Mouse (Mus musculus) lung, adult 2 months (tissue): Measurements from ENCODE around the gene Zfhx3.

Source experiments
- CTCF ChIP-seq: fragments of 200-500 bp; IDR thresholded peaks from 2 replicates; pipeline ENCODE4 v1.5.1; 2011; ENCODE audit warnings: mild to moderate bottlenecking, low read length, control low read depth; ENCODE audit not compliant: insufficient read depth
- POLR2A ChIP-seq: fragments of 200-500 bp; IDR thresholded peaks from 2 replicates; pipeline ENCODE4 v1.6.1; 2011; ENCODE audit warnings: low read depth, mild to moderate bottlenecking, control low read depth, low read length, borderline replicate concordance; ENCODE audit errors: extremely low read depth

DNA sequence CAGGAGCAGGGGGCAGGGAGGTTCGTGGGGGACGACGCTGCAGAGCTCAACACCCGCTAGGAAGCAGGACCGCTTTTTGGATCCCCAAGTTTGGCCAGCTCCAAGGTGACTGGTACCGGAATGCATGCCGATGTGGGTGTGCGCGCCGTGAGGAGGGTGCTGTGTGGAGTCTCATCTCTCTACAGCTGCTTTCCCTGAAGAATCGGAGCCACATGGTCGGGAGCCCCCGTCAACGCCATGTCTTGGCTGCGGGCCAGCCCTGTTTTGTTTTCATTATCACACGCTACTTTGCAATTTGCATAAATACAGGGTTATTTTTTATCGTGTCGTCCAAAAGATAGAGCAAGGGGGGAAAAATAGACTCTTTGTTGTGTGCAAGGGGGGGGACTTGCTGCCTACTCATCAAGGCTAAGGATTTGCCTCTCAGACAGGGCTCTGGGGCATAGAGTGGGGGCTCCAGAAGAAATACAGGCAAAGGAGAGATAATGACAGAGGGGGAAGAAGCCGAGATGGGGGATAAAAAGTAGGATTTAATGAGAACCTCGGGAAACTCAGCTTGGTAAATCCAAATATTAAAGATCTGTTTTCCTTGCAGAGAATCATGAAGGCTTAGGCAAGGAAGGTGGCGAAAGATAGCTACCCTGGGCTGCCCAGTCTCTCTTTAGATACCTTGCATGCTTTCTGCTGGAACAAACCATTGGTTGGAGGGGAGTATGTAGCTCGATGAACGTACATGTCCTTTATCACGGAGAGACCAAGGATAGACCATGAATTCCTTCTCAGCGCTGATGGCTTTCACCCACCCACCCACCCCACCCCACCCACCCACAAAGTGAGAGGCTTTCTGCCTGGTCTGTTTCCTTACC lies 595.5 kb downstream of the Zfhx3 start:
- TF ChIP-seq CTCF = no peak
- no peak for TF ChIP-seq POLR2A
